Mouse (Mus musculus) midbrain, postnatal 0 days (tissue): ENCODE measurements around the gene Efcab7. TPM values are rescaled to one million over a fixed set of nuclear protein-coding genes. Genes with fewer than 3 reads are reported as not detected.

Source experiments
- ATAC-seq: fragments of 200-750 bp; cut with Nextera tagmentation; 2 replicates; pipeline ENCODE4 v1.8.0; 2017; ENCODE audit warnings: moderate number of reproducible peaks, mild to moderate bottlenecking, moderate TSS enrichment, moderate library complexity; ENCODE audit not compliant: low FRiP score
- DNase-seq: peaks from one replicate; pipeline ENCODE4 v3.0.0-alpha.2; 2015; ENCODE audit warnings: low spot score
- H3K27ac ChIP-seq: fragments of 300-500 bp; sonication (generic); 2 replicates; pipeline ENCODE4 v1.5.1; 2014; ENCODE audit warnings: low read depth, mild to moderate bottlenecking, low read length, mixed read lengths
- H3K27me3 ChIP-seq: fragments of 300-500 bp; sonication (generic); 2 replicates; pipeline ENCODE4 v1.6.1; 2014; ENCODE audit warnings: low read length, control low read depth, mixed read lengths; ENCODE audit not compliant: insufficient read depth
- H3K36me3 ChIP-seq: fragments of 300-500 bp; sonication (generic); 2 replicates; pipeline ENCODE4 v1.6.1; 2014; ENCODE audit warnings: low read length, control low read depth, mixed read lengths; ENCODE audit not compliant: insufficient read depth
- H3K4me1 ChIP-seq: fragments of 300-500 bp; sonication (generic); 2 replicates; pipeline ENCODE4 v1.6.1; 2014; ENCODE audit warnings: mild to moderate bottlenecking, control low read depth, antibody characterized with exemption, low read length, mixed read lengths; ENCODE audit not compliant: insufficient read depth
- H3K4me2 ChIP-seq: fragments of 300-500 bp; sonication (generic); 2 replicates; pipeline ENCODE4 v1.6.1; 2014; ENCODE audit warnings: low read depth, mild to moderate bottlenecking, low read length, mixed read lengths; ENCODE audit not compliant: poor library complexity, severe bottlenecking
- H3K4me3 ChIP-seq: fragments of 300-500 bp; sonication (generic); 2 replicates; pipeline ENCODE4 v1.5.1; 2014; ENCODE audit warnings: low read depth, mild to moderate bottlenecking, low read length, moderate library complexity
- H3K9ac ChIP-seq: fragments of 300-500 bp; sonication (generic); replicated peaks from 2 replicates; pipeline ENCODE4 v1.6.1; 2014; ENCODE audit warnings: mild to moderate bottlenecking, low read length, moderate library complexity, mixed read lengths; ENCODE audit not compliant: poor library complexity, severe bottlenecking
- H3K9me3 ChIP-seq: fragments of 300-500 bp; sonication (generic); 2 replicates; pipeline ENCODE4 v1.6.1; 2016; ENCODE audit warnings: low read length, control low read depth
- CTCF ChIP-seq: IDR thresholded peaks from 2 replicates; pipeline ENCODE4 v1.5.1; 2016; ENCODE audit warnings: antibody characterized with exemption, mild to moderate bottlenecking
- WGBS: fragments of 180-500 bp; shearing (Covaris S2); extraction: QIAGEN DNeasy Blood & Tissue Kit; methylation state at CpG from one replicate; pipeline ENCODE4 v1.1.7; 2014; 5-methylcytosine and 5-hydroxymethylcytosine counted together
- polyA plus RNA-seq: library from polyadenylated mRNA; unstranded; fragments of >200 nt; fragmentation: Nextera tagmentation; extraction: Ambion mirVana; gene quantifications from 2 replicates; pipeline ENCODE4 v1.2.1, GENCODE M21; 2015
- total RNA-seq: library from RNA; depleted of rRNA; stranded (reverse); fragments of >200 nt; gene quantifications from 2 replicates; pipeline ENCODE4 v1.2.3, GENCODE M21; 2014

Efcab7 gene
- total and polyA plus RNA-seq, 2 experiments from 2014 or later = 8.3 to 8.6 TPM

DNA sequence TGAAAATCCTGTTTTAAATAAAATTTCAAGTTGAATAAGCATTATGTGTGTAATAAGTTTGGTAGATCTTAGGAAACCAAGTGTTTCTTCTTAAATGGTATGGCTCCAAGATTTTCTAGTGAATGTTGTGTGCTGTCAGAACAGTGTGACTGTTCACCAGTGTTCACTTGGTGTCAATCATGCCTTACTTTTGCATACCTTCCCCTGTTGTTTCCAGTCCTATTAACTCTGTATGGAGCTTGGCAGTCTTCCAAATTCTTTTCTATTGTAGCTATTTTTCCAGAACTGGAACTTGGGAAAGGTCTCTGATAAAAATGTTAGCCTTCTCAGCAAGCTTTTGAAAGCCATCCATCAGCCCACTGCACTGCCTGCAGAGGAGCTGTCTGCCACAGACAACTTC, 53.4 kb downstream of the Efcab7 start:
- H3K9me3 ChIP-seq = no peaks in the 10 kb centered on the region
- TF ChIP-seq CTCF = no peak
- no peak for DNase-seq

DNA sequence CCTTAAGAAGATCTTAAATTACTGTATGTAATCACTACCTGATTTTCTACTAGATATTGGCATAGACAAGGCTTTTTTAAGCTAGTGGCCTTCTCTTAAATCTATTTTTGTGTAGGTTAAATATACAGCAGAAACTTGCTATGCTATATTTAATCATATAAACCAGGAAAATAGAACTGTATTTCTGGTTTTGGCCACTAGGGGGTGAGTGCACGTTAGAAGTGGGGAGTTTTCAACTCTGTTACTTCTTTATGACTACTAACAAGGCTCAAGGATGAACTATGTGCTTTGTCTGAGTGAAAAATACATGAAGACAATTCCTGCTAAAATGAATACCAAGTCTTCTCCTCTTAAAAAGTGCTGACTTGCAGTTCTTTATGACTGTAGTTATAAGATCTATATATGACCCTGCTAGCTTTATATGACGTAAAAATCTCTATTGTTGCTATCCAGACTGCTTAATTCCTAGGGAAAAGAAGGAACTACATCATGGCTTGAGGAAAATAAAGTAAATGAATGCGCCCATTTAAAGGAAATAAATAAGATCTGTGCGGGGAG, 85.0 kb downstream of the Efcab7 start:
- no peaks in the 10 kb centered on the region for H3K9me3 ChIP-seq
- ATAC-seq (no peak), DNase-seq (peak; percentile 39)
- H3K4me3 ChIP-seq = no peak overlapping the region
- H3K4me1 ChIP-seq = no peaks in the 10 kb centered on the region
- no peak overlapping the region for H3K27ac ChIP-seq
- H3K9ac ChIP-seq = no peak overlapping the region
- WGBS = 70% methylated on average over 4 of the region's 4 CpGs
- H3K27me3 ChIP-seq = no peaks in the 10 kb centered on the region
- peak; percentile 71 for TF ChIP-seq CTCF
- no peaks in the 10 kb centered on the region for H3K36me3 ChIP-seq
- H3K4me2 ChIP-seq = no peak overlapping the region

More for the DNA sequence above, 53.4 kb downstream of the Efcab7 start:
- H3K9ac ChIP-seq = no peak overlapping the region
- no peak for ATAC-seq
- H3K36me3 ChIP-seq = no peaks in the 10 kb centered on the region
- no peak overlapping the region for H3K4me2 ChIP-seq
- H3K27ac ChIP-seq = no peak overlapping the region
- no peak overlapping the region for H3K4me3 ChIP-seq
- H3K27me3 ChIP-seq = no peaks in the 10 kb centered on the region
- no peaks in the 10 kb centered on the region for H3K4me1 ChIP-seq

DNA sequence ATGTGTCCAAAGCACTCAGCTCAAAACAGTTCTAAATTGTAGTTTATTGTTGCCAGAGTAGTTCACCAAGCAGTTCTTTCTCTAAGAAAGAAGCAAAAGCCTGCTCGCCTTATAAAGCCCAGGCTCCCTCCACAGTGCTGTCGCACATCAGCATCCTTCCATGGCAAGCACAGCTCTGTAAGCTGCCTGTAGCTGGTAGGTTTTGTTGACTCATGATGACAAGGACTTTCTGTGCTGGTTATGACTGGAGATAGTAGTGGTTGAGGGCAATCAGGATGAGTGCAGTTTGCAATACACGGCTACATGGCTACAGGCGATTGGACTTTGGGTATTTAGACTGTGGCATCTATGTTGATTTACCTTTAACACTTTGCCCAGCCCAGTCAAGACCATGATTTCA, 97.4 kb downstream of the Efcab7 start:
- Histone ChIP-seq H3K27me3 (no peaks in the 10 kb centered on the region), H3K4me1 (peaks cover 6% of the 10 kb centered on the region; the same call in 1 of the 2 replicates), H3K4me2 (no peak overlapping the region), H3K9me3 (no peaks in the 10 kb centered on the region), H3K27ac (no peak overlapping the region), H3K9ac (no peak overlapping the region), H3K4me3 (no peak overlapping the region), H3K36me3 (no peaks in the 10 kb centered on the region)
- ATAC-seq (no peak), DNase-seq (no peak)
- 92% methylated on average over 4 of the region's 4 CpGs for WGBS
- TF ChIP-seq CTCF = no peak

DNA sequence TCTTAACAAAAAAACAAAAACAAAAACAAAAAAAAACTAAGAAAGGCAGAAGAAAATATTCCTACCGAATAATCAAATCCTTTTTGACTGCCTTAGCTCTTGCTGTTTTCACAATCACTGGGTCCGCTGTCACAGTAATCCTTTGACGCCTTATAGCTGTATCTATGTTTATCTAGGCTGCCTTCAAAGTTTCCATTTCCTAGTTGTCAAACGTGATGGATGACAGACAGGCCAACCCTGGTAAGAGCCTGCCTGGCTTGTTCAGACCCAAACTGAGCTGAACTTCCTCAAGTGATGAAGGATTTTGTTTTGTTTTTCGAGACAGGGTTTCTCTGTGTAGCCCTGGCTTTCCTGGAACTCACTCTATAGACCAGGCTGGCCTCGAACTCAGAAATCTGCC, 99.5 kb downstream of the Efcab7 start:
- Histone ChIP-seq H3K4me1 (peaks cover 9% of the 10 kb centered on the region; the same call in 1 of the 2 replicates), H3K4me2 (no peak overlapping the region), H3K9me3 (no peaks in the 10 kb centered on the region), H3K4me3 (no peak overlapping the region; the same call in 1 of the 2 replicates), H3K36me3 (no peaks in the 10 kb centered on the region), H3K9ac (no peak overlapping the region), H3K27me3 (no peaks in the 10 kb centered on the region), H3K27ac (no peak overlapping the region)
- no peak for DNase-seq
- TF ChIP-seq CTCF = no peak
- ATAC-seq = no peak
- 80% methylated on average over 6 of the region's 6 CpGs for WGBS

DNA sequence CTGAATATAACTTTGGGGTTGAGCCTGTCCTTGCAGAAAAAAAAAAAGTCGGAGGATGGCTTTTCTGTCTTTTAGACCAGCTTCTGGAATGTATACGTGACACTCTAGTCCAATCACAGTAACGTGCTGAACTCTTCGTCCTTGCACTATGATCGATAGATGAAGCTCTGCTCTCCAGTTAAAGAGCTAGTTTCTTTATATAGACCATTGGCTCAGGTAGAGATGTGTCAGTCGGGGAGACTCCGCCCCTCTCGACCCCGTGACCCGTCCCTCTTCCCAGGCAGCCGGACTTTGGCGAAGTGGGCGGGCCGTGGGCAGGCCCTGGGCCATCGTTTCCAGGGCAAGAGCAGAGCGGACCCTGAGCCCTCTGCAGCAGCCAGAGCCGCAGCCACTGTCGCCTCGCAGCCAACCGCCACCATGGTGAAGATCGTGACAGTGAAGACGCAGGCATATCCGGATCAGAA, 100.2 kb downstream of the Efcab7 start, which contains the start of gene Pgm1:
TSS of gene Pgm1 (plus strand) at position 266 of the 464 bp plus-strand sequence.
- no peaks in the 10 kb centered on the region for H3K36me3 ChIP-seq
- WGBS = 3% methylated on average over 23 of the region's 23 CpGs

DNA sequence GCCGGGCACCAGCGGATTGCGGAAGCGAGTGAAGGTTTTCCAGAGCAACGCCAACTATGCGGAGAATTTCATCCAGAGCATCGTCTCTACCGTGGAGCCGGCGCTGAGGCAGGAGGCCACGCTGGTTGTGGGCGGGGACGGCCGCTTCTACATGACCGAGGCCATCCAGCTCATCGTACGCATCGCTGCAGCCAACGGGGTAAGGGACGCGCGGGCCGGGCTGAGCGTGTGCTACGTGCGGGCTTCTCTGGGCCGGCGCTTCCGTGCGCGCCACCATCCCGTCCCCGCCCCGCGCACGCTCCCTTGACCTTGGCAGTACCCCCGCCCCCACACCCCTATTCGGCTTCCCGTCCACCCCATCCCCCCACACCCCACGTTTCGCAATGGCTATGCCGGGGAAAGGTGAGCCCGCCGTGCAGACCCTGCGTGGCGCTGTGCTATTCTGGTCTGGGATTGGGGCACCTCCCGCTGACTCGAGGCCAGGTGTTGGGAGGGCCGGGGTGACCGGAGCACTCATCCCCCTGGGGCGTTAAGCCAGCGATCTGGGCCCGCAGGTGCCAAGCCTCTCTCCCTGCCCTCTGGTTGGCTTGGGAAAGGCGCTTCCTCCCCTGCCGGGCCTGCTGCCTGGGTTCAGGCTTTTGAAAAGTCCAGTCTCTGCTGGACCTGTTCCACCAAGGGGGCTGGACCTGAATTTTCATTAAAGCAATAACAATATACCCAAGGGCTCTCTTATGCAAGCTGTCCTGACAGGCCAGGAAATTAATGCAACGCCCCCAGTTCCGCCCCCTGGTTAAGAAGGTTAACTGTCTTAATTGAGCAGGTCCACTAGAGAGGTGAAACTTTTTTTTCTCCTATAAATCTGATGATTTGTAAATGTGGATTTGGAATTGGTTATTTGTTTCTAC, 100.9 kb downstream of the Efcab7 start, which contains the start of gene Itgb3bp:
TSS of gene Itgb3bp (minus strand) at position 201 of the 905 bp plus-strand sequence.
- DNase-seq (peak; percentile 81), ATAC-seq (peak; percentile 92)
- Histone ChIP-seq H3K36me3 (no peaks in the 10 kb centered on the region), H3K4me1 (peaks cover 9% of the 10 kb centered on the region; the same call in 1 of the 2 replicates), H3K27ac (peak within 1 kb of the TSS; percentile 92), H3K27me3 (no peaks in the 10 kb centered on the region), H3K4me2 (peak within 1 kb of the TSS; percentile 60), H3K4me3 (peak within 1 kb of the TSS; percentile 62), H3K9ac (peak within 1 kb of the TSS; percentile 66), H3K9me3 (no peaks in the 10 kb centered on the region)
- 1% methylated on average over 55 of the region's 57 CpGs for WGBS
- TF ChIP-seq CTCF = no peak

More for the DNA sequence above, 100.2 kb downstream of the Efcab7 start, which contains the start of gene Pgm1:
- peak; percentile 84 for ATAC-seq
- peak within 1 kb of the TSS; percentile 92 for H3K27ac ChIP-seq
- H3K9me3 ChIP-seq = no peaks in the 10 kb centered on the region
- peak within 1 kb of the TSS; percentile 66 for H3K9ac ChIP-seq
- H3K4me3 ChIP-seq = peak within 1 kb of the TSS; percentile 62
- H3K4me1 ChIP-seq = peaks cover 9% of the 10 kb centered on the region; the same call in 1 of the 2 replicates
- no peak for TF ChIP-seq CTCF
- peak within 1 kb of the TSS; percentile 60 for H3K4me2 ChIP-seq
- H3K27me3 ChIP-seq = no peaks in the 10 kb centered on the region
- DNase-seq = no peak
